Comparison of ENCODE assay signal across 25 mouse cellular contexts in genomic region chr10:87449368-87449767, GRCm38 (mm10). TPM values are rescaled to one million over a fixed set of nuclear protein-coding genes. Genes with fewer than 3 reads are reported as not detected.
"Had no signal": no experiment of that assay in that cellular context is flagged by ENCODE, and none has a peak within 500 bp of the region (broad histone marks: within the 10 kb centered on the region; RNA-seq: fewer than 3 reads in every experiment).

No protein-coding gene starts in this region.

- ATAC-seq: hindbrain, embryonic 16.5 days; inflammation-experienced regulatory T-cells, adult 6 months; intestine, embryonic 15.5 days; intestine, postnatal 0 days had no signal

- H3K9me3 ChIP-seq: heart, embryonic 10.5 days; heart, embryonic 12.5 days; hindbrain, embryonic 12.5 days; intestine, embryonic 15.5 days; limb, embryonic 10.5 days; limb, embryonic 12.5 days; liver, embryonic 13.5 days had no signal

- H3K4me3 ChIP-seq: gastrocnemius, adult 2 months; heart, embryonic 10.5 days; heart, embryonic 12.5 days; hindbrain, embryonic 12.5 days; intestine, embryonic 15.5 days; layer of hippocampus, adult 2 months; left cerebral cortex, adult 2 months; limb, embryonic 10.5 days; limb, embryonic 12.5 days; liver, embryonic 13.5 days had no signal

- H3K27me3 ChIP-seq: heart, embryonic 12.5 days; hindbrain, embryonic 12.5 days; intestine, embryonic 15.5 days; liver, embryonic 13.5 days had no signal

- H3K27ac ChIP-seq: gastrocnemius, adult 2 months; heart, embryonic 10.5 days; hindbrain, embryonic 12.5 days; hindbrain, embryonic 14.5 days; intestine, embryonic 15.5 days; layer of hippocampus, adult 2 months; left cerebral cortex, adult 2 months; limb, embryonic 10.5 days; limb, embryonic 12.5 days; liver, embryonic 13.5 days had no signal

- DNase-seq: gastrocnemius, adult 2 months; gastrocnemius, postnatal 10 days; gastrocnemius, postnatal 25 days; heart, postnatal 10 days; heart, postnatal 4 days; kidney, adult 18-20 months; kidney, adult 8-10 months; kidney, postnatal 10 days; kidney, postnatal 25 days; kidney, postnatal 4 days; liver; liver, embryonic 13.5 days had no signal

- H3K4me1 ChIP-seq: heart, embryonic 10.5 days; heart, embryonic 12.5 days; intestine, embryonic 15.5 days; liver, embryonic 13.5 days had no signal

- H3K4me2 ChIP-seq: heart, embryonic 12.5 days; hindbrain, embryonic 12.5 days; hindbrain, embryonic 14.5 days; intestine, embryonic 15.5 days; limb, embryonic 12.5 days; liver, embryonic 11.5 days; liver, embryonic 13.5 days had no signal

- H3K9ac ChIP-seq: heart, embryonic 12.5 days; hindbrain, embryonic 12.5 days; hindbrain, embryonic 14.5 days; intestine, embryonic 15.5 days; limb, embryonic 12.5 days; liver, embryonic 13.5 days had no signal

- H3K36me3 ChIP-seq: heart, embryonic 10.5 days; heart, embryonic 12.5 days; hindbrain, embryonic 12.5 days; intestine, embryonic 15.5 days; limb, embryonic 10.5 days; limb, embryonic 12.5 days; liver, embryonic 13.5 days had no signal

RNA-seq across cellular contexts. Expression of gene Ascl1, which starts 44.1 kb away (rescaled TPM):
- polyA plus RNA-seq: inflammation-experienced regulatory T-cells, adult 6 months; liver, embryonic 13.5 days had no signal
